Mouse (Mus musculus): ENCODE measurements around the gene Rrp7a. TPM values are rescaled to one million over a fixed set of nuclear protein-coding genes. Genes with fewer than 3 reads are reported as not detected.

Gene Rrp7a
- polyA plus RNA-seq, 1 experiment from 2014 or later, result 79.7 TPM

DNA sequence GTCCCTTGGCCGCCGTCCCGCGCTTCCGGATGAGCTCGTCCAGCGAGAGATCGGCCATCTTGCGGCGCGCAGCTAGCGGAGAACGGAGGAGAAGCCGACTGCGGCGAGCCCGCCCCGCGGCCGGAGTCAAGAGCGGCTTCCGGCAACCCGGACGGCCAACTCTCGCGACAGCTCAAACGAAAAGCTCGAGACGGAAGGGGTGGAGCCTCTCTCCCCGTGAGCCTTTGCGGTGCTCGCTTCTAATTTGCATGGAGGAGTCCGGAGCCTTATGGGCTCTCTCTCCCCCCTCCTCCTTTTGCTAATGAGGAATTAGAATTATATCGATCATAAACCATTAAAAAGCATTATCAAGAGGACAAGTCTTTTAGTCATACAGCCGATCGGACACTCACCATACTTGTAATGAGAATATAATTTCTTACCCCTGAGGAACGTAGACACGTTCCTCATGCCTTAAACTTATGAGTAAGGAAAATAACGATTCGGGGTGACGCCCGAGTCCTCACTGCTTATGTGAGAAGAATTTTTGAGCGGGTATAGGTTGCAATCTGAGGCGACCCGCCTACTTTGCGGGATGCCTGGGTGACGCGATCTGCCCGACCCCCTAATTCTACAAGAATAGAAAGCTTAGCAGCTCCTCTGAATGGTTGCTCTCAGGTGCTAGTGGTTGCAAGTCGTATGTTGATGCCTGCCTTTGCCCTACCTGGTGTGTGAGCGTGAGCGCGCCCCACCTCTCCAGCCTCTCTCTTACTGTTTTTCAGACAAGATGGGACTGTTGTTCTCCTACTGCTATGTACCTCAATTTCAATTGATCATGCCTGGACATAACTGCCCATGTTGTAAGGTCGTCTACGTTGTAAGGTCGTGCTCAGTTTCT is 26.8 kb upstream of the Rrp7a start, which contains the start of gene Poldip3:
Gene Poldip3 (minus strand): TSS at position 189 of the 877 bp plus-strand sequence.
- peaks cover 7% of the 10 kb centered on the region; the same call in 1 of the 2 replicates for H3K4me1 ChIP-seq (replicated peaks; ENCODE audit: control insufficient read depth, insufficient read depth, low read length)
- peaks cover 9% of the 10 kb centered on the region; the same call in 1 of the 2 replicates for H3K36me3 ChIP-seq (ENCODE audit: control insufficient read depth, insufficient read depth, low read length)
- H3K27ac ChIP-seq (ENCODE audit: low read depth, low read length), result peak within 1 kb of the TSS; percentile 96
- H3K9me3 ChIP-seq (ENCODE audit: control insufficient read depth, low read length), result no peaks in the 10 kb centered on the region
- H3K9ac ChIP-seq (ENCODE audit: low read length), result peak within 1 kb of the TSS; percentile 96
- no peaks in the 10 kb centered on the region for H3K27me3 ChIP-seq (ENCODE audit: control insufficient read depth, insufficient read depth, low read length)
- WGBS, result under 1% methylated on average over 56 of the region's 56 CpGs
- DNase-seq (ENCODE audit: low spot score), result peak; percentile 98
- peak within 1 kb of the TSS; percentile 94 for H3K4me3 ChIP-seq (ENCODE audit: low read depth, low read length)
- peak within 1 kb of the TSS; percentile 90 for H3K4me2 ChIP-seq (ENCODE audit: low read depth, low read length, severe bottlenecking)
- ATAC-seq (replicated peaks; ENCODE audit: low FRiP score), result peak; percentile 91

DNA sequence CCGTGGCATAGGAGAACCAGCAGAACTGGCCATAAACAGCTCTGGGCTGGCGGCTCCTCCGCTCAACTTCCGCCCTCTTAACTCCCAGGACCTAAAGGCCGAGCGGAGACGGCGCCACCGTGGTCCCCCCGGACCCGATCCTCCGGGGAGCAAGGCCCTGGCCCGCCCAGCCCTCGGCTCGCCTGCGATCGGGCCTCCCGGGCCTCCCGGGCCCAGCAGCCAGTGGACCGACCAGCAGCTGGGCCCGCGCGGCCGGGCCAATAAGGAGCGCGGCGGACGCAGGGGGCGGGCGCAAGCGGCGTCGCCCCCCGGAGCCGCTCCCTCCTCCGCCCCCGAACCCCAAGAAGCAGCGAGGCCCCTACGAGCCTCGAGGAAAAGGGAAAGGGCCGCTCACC is 26.2 kb upstream of the Rrp7a start:
- Histone ChIP-seq H3K27ac (ENCODE audit: low read depth, low read length) (peak overlapping the region; percentile 96), H3K36me3 (ENCODE audit: control insufficient read depth, insufficient read depth, low read length) (peaks cover 9% of the 10 kb centered on the region; the same call in 1 of the 2 replicates), H3K9ac (ENCODE audit: low read length) (peak overlapping the region; percentile 96), H3K4me1 (replicated peaks; ENCODE audit: control insufficient read depth, insufficient read depth, low read length) (peaks cover 7% of the 10 kb centered on the region; the same call in 1 of the 2 replicates), H3K9me3 (ENCODE audit: control insufficient read depth, low read length) (no peaks in the 10 kb centered on the region), H3K4me2 (ENCODE audit: low read depth, low read length, severe bottlenecking) (peak overlapping the region; percentile 90), H3K27me3 (ENCODE audit: control insufficient read depth, insufficient read depth, low read length) (no peaks in the 10 kb centered on the region), H3K4me3 (ENCODE audit: low read depth, low read length) (peak overlapping the region; percentile 94)
- DNase-seq (ENCODE audit: low spot score), result no peak
- WGBS, result under 1% methylated on average over 37 of the region's 41 CpGs
- peak; percentile 83 for ATAC-seq (replicated peaks; ENCODE audit: low FRiP score)

DNA sequence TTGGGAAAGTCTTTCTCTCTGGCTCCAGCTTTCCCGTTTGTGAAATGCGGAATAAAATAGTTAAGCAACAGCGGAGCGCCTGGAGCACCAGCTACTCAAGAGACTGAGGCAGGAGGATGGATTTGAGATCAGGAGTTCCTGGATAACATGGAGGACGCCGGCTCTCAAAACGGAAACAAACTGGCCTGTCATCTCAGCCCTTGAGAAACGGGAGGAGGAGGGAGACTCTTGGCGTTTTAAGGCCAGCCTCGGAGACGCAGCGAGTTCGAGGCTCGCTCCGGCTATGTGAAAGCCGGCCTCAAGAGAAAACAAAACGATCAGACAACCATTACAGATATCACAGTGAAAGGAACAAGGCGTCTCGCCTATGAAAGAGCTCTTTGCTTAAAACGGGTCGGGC is 25.8 kb upstream of the Rrp7a start:
- H3K9ac ChIP-seq (ENCODE audit: low read length), result peak overlapping the region; percentile 96
- peaks cover 8% of the 10 kb centered on the region for H3K4me1 ChIP-seq (replicated peaks; ENCODE audit: control insufficient read depth, insufficient read depth, low read length)
- ATAC-seq (replicated peaks; ENCODE audit: low FRiP score) (no peak), DNase-seq (ENCODE audit: low spot score) (peak; percentile 61)
- no peaks in the 10 kb centered on the region for H3K27me3 ChIP-seq (ENCODE audit: control insufficient read depth, insufficient read depth, low read length)
- no peaks in the 10 kb centered on the region for H3K9me3 ChIP-seq (ENCODE audit: control insufficient read depth, low read length)
- H3K36me3 ChIP-seq (ENCODE audit: control insufficient read depth, insufficient read depth, low read length), result peaks cover 9% of the 10 kb centered on the region; the same call in 1 of the 2 replicates
- H3K27ac ChIP-seq (ENCODE audit: low read depth, low read length), result peak overlapping the region; percentile 96; the same call in 1 of the 2 replicates
- peak overlapping the region; percentile 94 for H3K4me3 ChIP-seq (ENCODE audit: low read depth, low read length)
- WGBS, result 6% methylated on average over 21 of the region's 21 CpGs
- H3K4me2 ChIP-seq (ENCODE audit: low read depth, low read length, severe bottlenecking), result peak overlapping the region; percentile 90

DNA sequence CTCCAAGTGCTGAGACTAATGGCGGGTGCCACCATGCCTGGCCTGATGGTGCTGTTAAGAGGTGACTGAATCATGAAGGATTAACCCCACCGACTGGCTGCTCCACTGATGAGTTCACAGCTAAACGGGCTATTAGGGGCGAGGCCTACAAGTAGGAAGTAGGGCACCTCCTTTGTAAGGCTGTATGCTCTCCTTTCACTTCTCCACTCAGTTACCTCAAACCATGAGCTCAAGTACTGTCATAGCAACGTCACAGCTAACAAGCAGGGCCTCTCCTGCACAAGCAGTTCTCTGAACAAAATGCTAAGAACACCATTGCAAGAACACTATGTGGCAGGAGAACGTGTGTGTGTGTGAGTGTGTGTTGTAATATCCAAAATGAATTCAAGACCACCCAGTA is 22.9 kb upstream of the Rrp7a start:
- Histone ChIP-seq H3K9ac (ENCODE audit: low read length) (no peak overlapping the region), H3K9me3 (ENCODE audit: control insufficient read depth, low read length) (no peaks in the 10 kb centered on the region), H3K27me3 (ENCODE audit: control insufficient read depth, insufficient read depth, low read length) (no peaks in the 10 kb centered on the region), H3K4me1 (replicated peaks; ENCODE audit: control insufficient read depth, insufficient read depth, low read length) (peaks cover 11% of the 10 kb centered on the region), H3K4me3 (ENCODE audit: low read depth, low read length) (no peak overlapping the region), H3K36me3 (ENCODE audit: control insufficient read depth, insufficient read depth, low read length) (peaks cover 9% of the 10 kb centered on the region; the same call in 1 of the 2 replicates), H3K4me2 (ENCODE audit: low read depth, low read length, severe bottlenecking) (no peak overlapping the region), H3K27ac (ENCODE audit: low read depth, low read length) (no peak overlapping the region)
- DNase-seq (ENCODE audit: low spot score) (no peak), ATAC-seq (replicated peaks; ENCODE audit: low FRiP score) (no peak)
- WGBS, result 92% methylated on average over 6 of the region's 6 CpGs

DNA sequence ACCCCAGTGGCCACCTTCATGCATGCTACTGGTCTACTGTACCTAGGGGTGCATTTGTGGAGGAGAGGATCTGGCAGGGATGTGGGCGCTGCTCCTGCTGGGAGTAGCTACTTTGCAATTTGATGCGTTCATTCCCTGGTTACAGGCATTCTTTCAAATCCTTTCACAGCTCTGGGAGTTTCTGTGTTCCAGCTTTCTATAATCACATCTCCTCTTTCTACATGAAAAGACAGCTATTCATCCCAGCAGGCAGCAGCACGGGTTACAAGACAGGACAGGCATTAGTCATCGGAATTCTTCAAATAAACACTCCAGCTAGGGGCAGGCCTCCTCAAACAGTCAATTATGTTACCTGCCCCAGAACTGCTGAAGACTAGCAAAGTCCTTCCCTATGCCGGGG is 20.3 kb upstream of the Rrp7a start:
- 41% methylated on average over 5 of the region's 5 CpGs for WGBS
- H3K36me3 ChIP-seq (ENCODE audit: control insufficient read depth, insufficient read depth, low read length), result peaks cover 11% of the 10 kb centered on the region; the same call in 1 of the 2 replicates
- no peak overlapping the region for H3K4me3 ChIP-seq (ENCODE audit: low read depth, low read length)
- no peak overlapping the region for H3K9ac ChIP-seq (ENCODE audit: low read length)
- H3K27ac ChIP-seq (ENCODE audit: low read depth, low read length), result 0 out of 2 replicates have a peak overlapping the region, but pooled peaks have one; percentile 21
- no peak for ATAC-seq (replicated peaks; ENCODE audit: low FRiP score)
- DNase-seq (ENCODE audit: low spot score), result no peak
- no peaks in the 10 kb centered on the region for H3K9me3 ChIP-seq (ENCODE audit: control insufficient read depth, low read length)
- peaks cover 6% of the 10 kb centered on the region for H3K4me1 ChIP-seq (replicated peaks; ENCODE audit: control insufficient read depth, insufficient read depth, low read length)
- H3K27me3 ChIP-seq (ENCODE audit: control insufficient read depth, insufficient read depth, low read length), result no peaks in the 10 kb centered on the region
- no peak overlapping the region for H3K4me2 ChIP-seq (ENCODE audit: low read depth, low read length, severe bottlenecking)

DNA sequence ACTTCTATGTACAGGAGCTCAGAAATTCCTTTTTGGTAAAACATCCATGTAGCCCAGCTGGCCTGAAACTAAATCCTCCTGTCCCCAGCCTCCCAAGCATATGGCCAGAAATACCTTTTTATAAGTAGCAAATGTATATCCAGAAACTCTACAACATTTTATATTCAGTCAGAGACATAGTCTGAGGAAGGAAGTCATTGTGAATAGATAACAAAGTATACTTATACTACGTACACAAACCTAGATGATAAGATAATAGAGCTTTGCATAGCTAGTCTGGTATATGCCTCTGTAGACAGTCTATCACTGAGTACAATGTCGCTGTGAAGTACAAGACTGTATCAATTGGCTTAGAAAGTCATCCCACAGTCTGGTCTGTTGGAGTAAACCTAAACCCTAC is 13.1 kb upstream of the Rrp7a start:
- WGBS, result 93% methylated on average over 2 of the region's 2 CpGs
- no peak overlapping the region for H3K4me2 ChIP-seq (ENCODE audit: low read depth, low read length, severe bottlenecking)
- no peaks in the 10 kb centered on the region for H3K27me3 ChIP-seq (ENCODE audit: control insufficient read depth, insufficient read depth, low read length)
- no peak for DNase-seq (ENCODE audit: low spot score)
- H3K9me3 ChIP-seq (ENCODE audit: control insufficient read depth, low read length), result no peaks in the 10 kb centered on the region
- H3K9ac ChIP-seq (ENCODE audit: low read length), result no peak overlapping the region
- no peak overlapping the region for H3K4me3 ChIP-seq (ENCODE audit: low read depth, low read length)
- H3K36me3 ChIP-seq (ENCODE audit: control insufficient read depth, insufficient read depth, low read length), result peaks cover 37% of the 10 kb centered on the region
- ATAC-seq (replicated peaks; ENCODE audit: low FRiP score), result no peak
- no peak overlapping the region for H3K27ac ChIP-seq (ENCODE audit: low read depth, low read length)
- no peaks in the 10 kb centered on the region for H3K4me1 ChIP-seq (replicated peaks; ENCODE audit: control insufficient read depth, insufficient read depth, low read length)

DNA sequence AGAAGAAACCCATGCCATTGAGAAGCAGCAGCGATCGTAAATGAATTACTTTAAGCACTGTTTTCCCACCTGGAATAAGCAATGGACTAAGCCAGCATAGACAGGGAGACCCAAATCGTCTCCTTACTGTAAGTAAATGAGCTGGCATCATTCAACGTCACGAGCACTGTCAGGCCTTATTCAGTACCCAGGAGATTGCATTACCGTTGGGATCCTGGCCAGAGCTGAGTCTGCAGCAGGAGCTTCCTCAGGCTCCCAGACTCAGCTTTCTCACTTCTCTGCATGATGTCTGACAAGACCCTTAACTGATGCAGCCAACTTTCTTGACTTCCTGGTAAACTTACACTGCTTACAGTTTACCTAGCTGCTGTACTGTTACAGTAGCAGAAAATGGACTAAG is 12.1 kb upstream of the Rrp7a start:
- no peaks in the 10 kb centered on the region for H3K27me3 ChIP-seq (ENCODE audit: control insufficient read depth, insufficient read depth, low read length)
- no peak overlapping the region for H3K27ac ChIP-seq (ENCODE audit: low read depth, low read length)
- WGBS, result 94% methylated on average over 6 of the region's 6 CpGs
- H3K4me1 ChIP-seq (replicated peaks; ENCODE audit: control insufficient read depth, insufficient read depth, low read length), result no peaks in the 10 kb centered on the region
- no peaks in the 10 kb centered on the region for H3K9me3 ChIP-seq (ENCODE audit: control insufficient read depth, low read length)
- DNase-seq (ENCODE audit: low spot score) (no peak), ATAC-seq (replicated peaks; ENCODE audit: low FRiP score) (no peak)
- H3K4me2 ChIP-seq (ENCODE audit: low read depth, low read length, severe bottlenecking), result no peak overlapping the region
- H3K36me3 ChIP-seq (ENCODE audit: control insufficient read depth, insufficient read depth, low read length), result peaks cover 37% of the 10 kb centered on the region
- no peak overlapping the region for H3K9ac ChIP-seq (ENCODE audit: low read length)
- no peak overlapping the region for H3K4me3 ChIP-seq (ENCODE audit: low read depth, low read length)

DNA sequence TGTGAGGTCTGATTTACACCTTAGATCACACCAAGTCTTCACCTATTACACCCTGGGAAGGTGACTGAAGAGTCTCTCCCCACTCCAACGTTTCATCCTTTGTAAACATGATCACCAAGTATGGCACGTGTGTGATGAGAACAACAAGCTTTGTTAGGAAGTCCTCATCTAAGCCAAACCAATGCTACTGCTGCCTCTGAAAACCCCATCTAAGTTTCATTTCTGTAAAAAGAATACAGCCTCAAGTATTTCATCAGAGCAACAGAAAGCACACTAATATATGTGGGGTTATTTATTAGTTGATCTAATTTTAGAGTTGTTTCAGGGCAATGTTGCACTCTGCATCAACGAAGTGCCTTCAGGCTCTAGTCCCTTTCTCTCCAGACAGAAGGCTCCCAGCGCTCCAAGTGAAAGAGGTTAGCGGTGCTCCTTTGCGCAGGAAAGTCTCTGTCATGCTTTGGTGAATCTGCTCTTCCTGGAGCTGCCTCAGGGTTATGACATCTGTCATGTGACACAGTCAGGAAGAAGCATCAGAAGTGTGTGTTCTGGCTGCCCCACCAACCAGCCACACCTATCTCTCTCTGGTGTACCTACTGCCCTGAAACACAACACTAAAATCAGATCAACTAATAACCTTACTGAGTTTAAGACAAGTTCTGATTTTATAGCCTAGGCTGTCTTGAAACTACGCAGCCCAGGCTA is 7.1 kb upstream of the Rrp7a start:
- Histone ChIP-seq H3K27ac (ENCODE audit: low read depth, low read length) (no peak overlapping the region), H3K4me2 (ENCODE audit: low read depth, low read length, severe bottlenecking) (no peak overlapping the region), H3K36me3 (ENCODE audit: control insufficient read depth, insufficient read depth, low read length) (peaks cover 35% of the 10 kb centered on the region), H3K4me3 (ENCODE audit: low read depth, low read length) (no peak overlapping the region), H3K4me1 (replicated peaks; ENCODE audit: control insufficient read depth, insufficient read depth, low read length) (no peaks in the 10 kb centered on the region), H3K9me3 (ENCODE audit: control insufficient read depth, low read length) (no peaks in the 10 kb centered on the region), H3K9ac (ENCODE audit: low read length) (no peak overlapping the region), H3K27me3 (ENCODE audit: control insufficient read depth, insufficient read depth, low read length) (no peaks in the 10 kb centered on the region)
- ATAC-seq (replicated peaks; ENCODE audit: low FRiP score) (no peak), DNase-seq (ENCODE audit: low spot score) (no peak)
- WGBS, result 94% methylated on average over 7 of the region's 7 CpGs
